Mouse (Mus musculus) mature B cell (primary cell): ENCODE measurements around the gene Ppp1r16b.

Experiments used
- in situ Hi-C: fragments of 300-500 bp; cut with MboI; formaldehyde crosslinking; loops from 2 replicates; pipeline ENCODE4 v1.14.3; 2019

Gene Ppp1r16b

DNA sequence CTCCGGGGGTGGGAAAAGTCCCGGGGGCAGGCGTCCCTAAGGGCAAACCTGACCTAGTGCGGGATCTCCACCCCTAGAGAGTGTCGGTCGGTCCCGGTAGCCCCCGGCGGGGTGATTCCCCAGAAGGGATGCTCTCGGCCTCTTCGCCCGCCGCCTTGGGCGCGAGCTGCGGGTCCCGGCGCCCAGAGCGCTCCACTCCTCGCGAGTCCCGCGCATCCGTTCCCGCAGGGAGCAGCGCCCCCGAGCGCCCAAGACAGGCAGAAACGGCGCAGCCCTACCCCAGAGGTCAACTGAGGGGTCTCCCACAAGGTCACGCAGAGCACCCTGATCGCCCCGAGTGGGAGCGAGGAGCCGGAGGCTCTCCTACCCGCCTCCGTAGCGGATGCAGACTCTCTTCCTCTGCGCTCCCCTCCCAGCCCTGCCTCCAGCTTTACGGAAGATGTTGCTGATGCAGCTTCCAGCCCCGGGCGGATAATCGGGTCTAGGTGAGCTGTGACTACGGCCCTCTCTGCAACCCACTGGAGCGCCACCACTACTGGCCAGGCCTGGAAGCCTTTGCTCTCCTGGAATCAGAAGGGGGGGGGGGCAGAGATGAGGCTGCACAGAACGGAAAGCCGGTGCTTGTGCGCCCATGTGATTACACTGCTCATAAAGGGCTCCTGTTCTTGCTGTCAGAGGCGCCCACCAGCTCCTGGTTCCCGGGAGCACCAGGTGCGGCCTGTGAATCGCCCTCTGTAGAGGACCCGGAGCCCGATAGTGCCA, 2.7 kb downstream of the Ppp1r16b start:
- in situ Hi-C loops: loop anchor here (5.0 kb wide), 1 partner anchor 64 kb away; no protein-coding TSS in a partner anchor

DNA sequence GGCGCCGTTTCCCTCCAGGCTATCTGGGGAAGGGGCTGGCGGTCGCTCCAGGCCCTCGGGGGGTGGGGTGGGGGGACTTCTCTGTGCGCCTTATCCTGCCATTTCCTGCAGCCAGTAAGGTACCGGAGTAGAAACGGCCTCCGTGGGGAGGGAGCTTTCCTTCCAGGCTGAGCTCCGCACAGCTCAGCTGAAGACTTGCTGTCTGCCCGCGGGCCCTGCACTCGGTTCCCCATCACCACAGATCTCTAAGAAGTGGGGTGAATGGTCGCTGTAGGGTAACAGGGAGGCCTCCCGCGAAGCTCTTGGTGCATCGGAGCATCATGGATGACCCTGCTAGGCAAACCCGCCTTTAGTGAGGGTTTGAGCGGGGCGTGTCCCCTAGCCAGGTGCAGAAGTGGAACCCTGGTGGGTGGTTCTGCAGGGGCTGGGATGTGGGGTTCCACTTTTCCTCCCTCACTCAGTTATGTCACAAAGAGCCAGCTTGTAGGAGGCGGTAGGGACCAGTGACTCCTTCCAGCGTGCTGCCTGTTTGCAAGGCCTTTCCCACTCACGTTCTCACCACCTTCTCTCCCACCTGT, 3.3 kb downstream of the Ppp1r16b start:
- in situ Hi-C loops: loop anchor here (5.0 kb wide), 1 partner anchor 64 kb away; no protein-coding TSS in a partner anchor

DNA sequence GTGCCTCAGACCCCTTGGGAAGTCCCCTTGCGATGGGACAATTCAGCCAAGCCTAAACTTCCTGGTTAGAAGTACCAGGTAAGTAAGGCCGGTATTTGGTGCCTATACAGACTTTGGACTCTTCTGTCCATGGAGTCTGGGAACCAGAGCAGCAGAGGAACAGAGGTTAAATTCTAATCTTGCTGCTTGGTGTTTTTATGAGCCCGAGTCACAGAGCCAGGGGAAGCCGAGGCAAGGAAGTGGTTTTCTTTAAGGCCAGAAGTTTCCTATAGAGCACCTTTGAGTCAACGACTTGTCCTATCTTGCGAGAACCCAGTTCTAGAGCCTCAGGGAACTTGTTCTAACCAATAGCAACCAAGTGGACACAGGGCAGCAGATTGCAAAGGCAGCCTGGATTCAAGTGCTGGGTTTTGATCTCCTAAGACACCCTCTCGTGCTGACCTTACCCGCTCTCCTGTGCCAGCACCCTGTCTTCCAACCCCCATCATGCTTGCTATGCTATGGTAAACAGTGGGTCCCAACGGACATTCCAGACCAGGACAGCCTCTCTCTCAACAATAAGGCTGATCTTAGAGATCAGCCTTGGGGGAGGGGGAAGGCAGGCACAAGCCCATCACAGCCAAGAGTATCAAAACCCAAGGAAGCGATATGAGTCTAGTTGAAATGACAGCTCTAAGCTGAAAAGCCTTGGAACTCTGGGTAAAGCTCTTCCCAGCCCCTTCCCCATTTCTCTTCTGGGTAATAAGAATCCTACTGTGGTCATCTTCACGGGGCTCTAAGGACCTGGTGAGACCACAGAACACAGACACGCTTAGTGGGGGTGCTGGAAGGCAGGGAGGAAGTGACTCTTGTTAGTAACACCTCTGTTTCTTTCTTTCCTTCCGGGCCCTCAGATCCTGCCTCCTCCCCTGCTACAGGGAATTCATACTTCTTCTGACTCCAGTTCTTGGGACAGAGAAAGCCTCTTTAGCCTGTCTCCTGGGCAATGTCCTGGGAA, 4.3 kb downstream of the Ppp1r16b start:
- in situ Hi-C loops: loop anchor here (5.0 kb wide), 1 partner anchor 63 kb away; no protein-coding TSS in a partner anchor

DNA sequence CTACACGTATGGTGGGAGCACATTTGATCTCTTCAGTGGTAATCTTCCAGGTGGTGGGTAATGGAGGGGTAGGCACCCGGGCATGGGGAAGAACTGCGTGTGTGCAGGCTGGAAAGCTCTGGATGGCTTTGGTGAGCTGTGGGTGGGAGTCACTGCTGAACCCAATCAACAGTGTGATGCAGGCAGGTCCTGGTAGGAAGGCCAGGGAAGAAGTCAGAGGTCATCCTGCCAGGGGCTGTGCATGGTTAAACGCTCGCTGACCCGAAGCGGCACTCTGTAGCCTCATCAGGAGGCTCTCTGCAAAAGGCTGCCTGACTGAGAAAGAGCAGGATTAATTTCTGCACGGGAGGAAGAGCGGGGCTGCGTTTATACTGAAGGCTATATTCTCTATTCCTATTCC, 5.4 kb downstream of the Ppp1r16b start:
- in situ Hi-C loops: no loop called here

DNA sequence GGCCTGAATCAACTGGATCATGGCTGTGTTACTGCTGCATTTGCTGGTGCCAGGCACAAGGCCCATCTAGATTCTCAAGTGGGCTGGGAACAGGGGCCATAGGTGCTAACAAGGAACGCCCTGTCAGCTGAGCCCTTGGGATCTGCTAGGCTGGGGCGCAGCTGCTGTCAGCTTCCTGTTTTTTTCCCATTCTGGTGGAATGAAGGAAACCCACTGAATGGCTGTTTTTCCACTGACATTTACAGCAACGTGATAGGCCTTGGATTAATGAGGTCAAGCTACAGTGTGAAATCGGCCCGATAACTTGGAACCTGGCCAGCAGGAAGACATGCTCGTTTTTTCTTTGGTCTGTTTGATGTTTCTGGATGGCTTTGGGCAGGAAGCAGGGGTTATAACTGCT, 7.6 kb downstream of the Ppp1r16b start:
- in situ Hi-C loops: no loop called here

DNA sequence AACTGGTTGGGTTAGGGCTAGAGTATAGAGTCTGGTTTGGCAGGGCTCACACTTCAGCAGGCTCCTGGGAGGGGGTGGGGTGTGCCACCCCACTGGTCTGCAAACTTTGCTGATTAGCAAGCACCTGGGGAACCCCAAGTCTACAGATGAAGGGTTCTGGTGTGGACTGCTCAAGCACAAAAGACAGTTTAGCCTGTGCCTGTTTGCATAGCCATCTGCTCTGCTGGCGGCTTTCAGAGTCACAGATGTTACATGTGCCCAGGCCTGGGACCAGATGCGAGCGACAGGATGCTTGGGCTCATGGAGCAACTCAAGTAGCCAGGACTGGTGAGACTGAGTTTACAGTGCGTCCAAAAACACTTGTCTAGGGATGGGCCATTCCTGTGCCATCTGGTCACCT, 8.3 kb downstream of the Ppp1r16b start:
- in situ Hi-C loops: no loop called here

DNA sequence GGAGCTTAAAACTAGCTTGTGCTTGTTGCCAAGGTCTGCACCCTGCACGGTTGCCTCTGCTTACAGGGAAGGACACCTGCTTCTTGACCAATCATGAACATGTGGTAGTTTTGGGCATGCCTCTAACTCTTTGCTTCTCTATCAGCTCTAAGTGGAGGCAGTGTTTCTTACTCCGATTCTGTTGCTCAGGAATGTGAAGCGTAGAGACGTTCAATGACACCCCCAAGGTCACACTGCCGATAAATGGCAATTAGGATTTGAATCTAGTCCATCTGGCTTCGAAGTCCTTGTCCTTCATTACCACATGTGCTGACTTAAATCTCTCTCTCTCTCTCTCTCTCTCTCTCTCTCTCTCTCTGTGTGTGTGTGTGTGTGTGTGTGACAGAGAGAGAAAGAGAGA, 8.9 kb downstream of the Ppp1r16b start:
- in situ Hi-C loops: no loop called here

DNA sequence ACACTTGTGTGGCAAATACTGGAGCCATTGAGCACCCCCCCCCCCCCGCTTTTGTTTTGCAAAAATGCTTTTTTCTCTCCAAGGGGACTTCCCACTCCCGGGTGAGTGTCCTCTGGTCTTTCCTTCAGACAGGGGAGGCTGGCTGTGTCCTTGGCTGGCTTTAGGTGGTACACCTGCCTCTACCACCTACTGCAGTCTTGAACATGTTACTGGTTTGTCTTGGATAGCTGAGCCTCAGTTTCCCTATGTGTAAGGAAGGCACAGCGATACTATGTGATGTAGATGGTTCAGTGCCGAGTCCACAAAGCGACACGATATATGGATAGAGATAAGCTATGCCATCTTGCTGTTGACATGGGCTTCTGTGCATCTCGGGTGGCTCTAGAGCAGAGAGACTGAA, 9.6 kb downstream of the Ppp1r16b start:
- in situ Hi-C loops: no loop called here

DNA sequence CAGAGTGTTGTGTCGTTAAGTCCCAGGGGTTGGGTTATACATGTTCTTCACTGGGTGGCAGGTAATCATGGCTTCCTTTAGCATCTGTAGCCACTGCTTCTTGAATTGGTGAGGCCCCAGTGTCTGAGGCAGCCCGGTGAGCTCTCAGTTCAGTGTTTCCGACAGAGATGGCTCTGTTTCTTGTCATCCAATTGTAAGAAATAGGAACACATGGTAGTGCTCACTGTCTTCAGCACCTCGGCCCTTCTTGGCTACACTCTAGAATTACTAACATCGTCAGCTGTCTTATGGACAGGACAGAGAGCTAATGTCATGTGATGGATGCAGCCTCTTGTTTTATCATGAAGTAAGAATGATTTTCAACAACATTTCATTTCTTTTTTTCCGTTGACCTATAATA, 10.0 kb downstream of the Ppp1r16b start:
- in situ Hi-C loops: no loop called here

DNA sequence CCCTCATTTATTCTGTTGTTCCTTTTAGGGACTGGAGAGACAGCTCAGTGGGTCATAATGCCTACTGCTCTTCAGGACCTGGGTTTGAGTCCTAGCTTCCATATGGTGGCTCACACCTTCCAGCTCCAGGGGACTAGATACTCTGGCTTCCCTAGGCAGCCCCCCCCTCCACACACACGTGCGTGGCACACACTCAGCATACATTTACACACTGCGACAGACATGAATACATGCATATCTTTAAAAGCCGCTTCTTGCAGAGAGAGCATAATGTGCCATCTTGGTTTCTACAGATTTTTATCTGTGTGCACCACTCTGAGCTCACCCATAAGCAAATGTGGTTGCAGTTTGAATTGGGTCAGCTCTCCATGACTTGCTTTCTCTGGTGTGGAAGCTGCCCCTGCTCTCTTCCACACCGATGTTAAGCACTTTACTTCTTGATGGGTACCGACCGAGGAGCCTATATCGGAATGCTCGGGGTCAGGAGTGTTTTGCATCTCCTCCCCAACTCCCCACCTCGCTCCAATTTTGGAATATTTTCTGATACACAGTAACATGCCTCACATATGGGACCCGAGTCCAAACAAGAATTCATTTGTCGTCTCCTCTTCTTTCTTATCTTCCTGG, 10.8 kb downstream of the Ppp1r16b start:
- in situ Hi-C loops: no loop called here

DNA sequence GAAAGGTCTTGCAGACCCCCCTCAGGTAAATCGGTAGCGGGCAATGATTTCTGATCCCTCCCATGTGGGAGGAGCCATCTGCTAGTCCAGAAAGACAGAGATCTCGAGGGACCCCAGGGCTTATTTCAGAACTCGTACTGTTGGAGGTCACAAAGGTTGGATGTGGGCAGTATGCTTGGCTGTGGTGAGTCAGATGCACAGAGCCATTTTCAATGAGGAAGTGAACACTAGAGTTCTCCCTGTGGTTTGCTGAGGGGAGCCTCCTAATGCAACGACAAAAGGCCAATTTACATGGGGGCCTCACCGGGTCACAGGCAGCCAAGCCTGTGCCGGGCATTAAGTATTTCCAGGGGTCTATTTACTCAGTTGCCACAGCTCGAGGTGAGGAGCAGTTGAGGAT, 12.7 kb downstream of the Ppp1r16b start:
- in situ Hi-C loops: no loop called here

DNA sequence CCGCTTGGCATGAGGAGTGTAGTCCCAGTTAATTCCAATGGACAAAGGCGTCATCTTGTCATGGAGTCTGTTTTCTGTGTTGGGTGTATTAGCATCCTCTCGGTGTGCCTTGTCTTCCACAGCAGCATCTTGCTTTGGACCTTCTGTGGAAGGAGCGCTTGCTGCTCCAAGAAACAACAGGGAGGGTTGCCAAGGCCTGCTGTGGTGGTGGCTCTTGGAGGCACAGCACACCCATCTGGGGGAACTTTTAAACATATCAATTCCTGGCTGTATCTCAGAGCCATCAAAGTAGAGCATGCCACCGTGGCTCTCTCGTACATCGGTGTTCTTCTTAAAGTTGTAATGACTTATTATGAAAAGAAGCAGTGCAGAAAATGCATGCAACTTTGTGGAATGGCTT, 13.9 kb downstream of the Ppp1r16b start:
- in situ Hi-C loops: no loop called here

DNA sequence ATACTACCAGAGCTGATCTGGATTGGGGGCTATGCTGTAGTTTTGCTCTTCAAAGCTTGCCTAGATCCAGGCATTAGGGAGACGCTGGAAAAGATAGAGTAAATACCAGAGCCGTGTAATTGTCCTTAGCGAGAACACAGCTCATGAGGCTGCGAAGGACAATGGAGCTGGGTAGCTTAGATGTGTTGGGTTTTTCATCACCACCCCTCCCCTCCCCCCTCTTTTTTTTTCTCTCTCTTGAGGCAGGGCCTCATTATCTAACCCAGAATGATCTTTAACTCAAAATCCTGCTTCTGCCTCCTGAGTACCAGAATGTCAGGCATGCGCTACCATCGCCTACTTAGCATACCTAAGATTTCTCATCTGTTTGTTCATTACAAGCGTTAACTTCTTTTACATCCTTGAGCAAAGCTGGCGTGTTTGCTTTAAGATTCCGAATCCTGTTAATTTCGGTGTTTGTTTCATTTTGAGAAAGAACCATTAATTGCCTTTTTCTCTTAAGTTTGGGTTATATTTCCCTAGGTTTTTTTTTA, 15.2 kb downstream of the Ppp1r16b start:
- in situ Hi-C loops: no loop called here

DNA sequence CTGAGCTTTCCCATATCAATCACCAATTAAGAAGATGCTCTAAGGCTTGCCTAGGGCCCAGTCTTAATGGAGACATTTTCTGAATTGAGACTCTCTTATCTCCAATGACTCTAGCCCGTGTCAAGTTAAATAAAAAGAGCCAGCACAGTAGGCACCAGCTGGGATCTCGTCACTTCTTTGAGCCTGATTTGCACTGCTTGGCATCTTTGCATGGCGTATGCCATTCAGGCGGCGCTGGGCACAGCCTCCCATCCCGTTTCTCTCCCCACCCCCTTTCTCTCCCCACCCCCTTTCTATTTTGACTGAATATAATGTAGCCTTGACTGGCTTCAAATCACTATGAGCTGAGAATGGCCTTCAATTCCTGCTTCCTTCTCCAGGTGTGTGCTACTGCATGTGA, 16.5 kb downstream of the Ppp1r16b start:
- in situ Hi-C loops: no loop called here

DNA sequence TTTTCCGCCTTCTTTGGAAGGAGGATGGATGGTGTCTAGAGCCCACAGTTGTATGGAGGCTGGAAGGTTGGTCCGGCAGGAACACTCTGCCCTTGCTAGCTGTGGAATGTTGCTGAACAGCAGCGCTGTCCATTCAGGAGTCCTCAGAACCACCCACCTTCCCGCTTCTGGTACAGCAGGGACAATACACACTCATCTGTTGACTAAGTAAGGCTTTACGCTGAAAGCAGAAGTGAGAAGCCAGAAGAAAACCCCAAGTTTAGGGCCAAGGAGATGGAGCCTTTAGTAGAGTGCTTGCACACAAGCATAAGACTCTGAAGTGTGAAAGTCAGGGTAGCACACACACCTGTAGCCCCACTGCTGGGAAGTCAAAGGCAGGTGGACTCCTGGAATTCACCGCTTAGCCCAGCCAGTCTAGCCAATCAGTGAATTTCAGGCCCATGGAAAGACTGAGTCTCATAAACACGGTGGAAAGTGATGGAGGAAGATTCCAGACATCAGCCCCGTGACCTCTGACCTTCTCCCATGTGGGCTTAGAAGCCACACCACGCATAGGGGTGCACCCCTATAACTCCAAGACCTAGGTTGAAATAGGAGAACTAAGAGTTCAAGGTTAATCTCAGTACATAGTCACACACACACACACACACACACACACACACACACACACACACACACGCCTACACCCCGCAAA, 17.3 kb downstream of the Ppp1r16b start:
- in situ Hi-C loops: no loop called here

DNA sequence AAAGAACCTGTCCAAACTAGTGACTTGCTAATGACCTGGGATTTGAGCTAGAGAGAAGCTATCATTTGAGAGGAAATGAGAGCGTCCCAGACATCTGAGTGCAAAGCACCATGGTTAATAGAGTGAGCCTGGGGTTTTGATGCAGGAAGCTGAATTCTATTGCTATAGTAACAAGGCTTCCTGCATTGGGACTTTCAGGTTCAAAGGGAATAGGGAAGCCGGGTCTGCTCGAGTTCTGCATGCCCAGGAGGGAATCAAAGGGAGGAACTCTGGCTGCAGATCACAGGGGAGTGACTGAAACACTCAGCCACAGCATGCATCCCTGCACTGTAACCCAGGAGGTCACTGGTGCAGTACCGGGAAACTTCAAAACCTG, 17.8 kb downstream of the Ppp1r16b start:
- in situ Hi-C loops: no loop called here

DNA sequence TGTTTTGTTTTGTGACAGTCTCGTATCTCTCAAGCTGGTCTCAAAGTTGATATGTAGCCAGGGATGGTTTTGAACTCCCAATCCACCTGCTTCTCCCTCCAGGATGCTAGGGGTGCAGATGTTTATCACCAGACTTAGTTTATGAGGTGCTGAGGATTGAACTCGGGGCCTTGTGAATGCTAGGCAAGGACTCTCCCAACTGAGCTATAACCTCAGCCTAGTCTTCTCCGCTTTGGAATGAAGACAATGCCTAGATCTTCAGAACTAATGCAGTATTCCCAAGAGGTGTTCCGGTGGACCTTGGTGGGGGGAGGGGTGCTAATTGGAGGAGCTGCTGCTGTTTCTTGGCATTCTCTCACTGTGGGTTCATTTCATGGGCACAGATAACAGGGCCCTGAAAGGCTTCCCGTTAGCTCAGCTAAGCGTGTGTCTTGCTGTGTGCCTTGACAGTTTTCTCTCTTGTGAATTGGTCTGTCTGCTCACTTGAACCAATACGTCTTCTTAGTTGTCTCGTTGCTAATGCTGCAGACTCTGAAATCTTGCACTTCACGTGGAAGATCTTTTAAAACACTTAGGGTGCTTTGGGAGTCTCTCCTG, 19.1 kb downstream of the Ppp1r16b start:
- in situ Hi-C loops: no loop called here

DNA sequence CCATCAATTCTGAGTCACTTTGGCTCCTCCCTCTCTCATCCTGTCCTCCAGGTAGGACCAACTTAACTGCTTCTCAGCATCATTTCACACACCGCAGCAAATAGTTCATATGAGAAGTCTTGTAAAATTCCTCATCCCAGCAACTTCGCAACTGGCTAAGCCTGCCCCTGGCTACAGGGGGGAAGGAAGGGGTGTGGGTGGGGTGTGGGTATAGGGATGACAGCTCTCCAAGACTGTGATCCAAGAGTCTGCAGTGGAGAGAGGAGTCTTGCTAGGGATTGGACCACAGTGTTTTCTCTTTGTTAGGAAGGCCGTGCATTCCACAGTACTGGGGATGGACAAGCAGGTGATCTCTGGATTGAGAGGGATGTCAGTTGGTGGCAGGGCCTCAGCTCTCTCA, 19.7 kb downstream of the Ppp1r16b start:
- in situ Hi-C loops: no loop called here

DNA sequence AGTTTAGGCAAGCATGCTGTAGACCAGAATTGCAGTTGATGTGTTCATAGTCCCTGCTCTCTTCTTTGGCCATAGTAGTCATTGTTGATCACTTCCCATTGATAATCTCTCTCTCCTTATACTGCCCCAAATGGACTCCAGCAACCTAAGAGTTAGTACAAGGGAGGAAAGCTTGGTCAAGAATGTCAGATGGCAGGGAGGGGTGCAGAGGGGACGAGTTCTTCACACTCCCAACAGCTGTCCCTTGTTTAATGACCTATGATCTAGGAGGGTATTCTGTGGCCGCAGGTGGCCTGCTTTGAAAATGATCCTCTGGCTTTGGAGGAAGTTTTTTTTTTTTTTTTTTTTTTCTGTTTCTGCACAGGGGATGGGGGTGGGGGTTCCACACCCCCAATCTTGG, 21.2 kb downstream of the Ppp1r16b start:
- in situ Hi-C loops: no loop called here

DNA sequence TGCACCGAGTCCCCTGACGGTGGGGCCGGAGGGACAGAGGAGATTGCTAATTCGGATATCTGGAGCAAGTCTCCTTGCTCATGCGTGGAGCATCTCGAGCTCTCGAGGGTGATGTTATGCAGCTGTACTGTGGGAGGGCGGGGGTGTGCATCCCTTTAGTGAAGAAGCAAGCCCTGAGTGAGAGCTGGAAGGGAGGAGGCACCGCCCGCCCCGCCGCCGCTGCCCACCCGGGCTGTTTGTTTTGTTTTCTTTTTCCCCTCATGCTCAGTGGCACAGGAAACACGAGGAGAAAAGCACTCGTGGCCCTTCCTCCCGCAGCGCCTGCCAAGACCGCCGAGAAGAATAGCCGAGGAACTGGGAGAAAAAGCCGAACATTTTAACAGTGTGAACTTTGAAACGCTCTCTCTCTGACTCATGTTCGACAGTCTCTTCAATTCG, 22.6 kb downstream of the Ppp1r16b start:
- in situ Hi-C loops: no loop called here

DNA sequence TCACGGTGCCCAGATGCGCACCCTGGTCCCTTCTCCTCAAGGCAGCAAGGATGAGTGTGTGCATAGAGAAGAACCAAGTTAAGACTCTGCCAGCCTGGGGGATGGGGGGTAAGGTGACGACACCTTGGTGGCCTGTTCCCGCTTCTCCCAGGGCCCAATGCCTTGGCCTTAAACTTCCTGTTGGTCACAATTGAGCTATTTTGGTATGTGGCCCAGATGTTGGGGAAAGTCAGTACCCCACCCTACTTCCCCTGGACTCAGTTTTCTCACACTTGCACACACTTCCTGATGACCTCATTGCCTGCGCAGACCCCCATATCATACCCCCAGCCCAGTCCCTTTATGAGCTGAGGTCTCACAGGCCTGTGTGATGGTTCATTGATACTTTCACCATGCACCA, 23.9 kb downstream of the Ppp1r16b start:
- in situ Hi-C loops: no loop called here
